Mouse (Mus musculus) kidney, embryonic 15.5 days (tissue): Measurements from ENCODE around the gene Hdac7. TPM values are rescaled to one million over a fixed set of nuclear protein-coding genes. Genes with fewer than 3 reads are reported as not detected.

Experiments used
- ATAC-seq: fragments of 200-750 bp; cut with Nextera tagmentation; replicated peaks from 2 replicates; pipeline ENCODE4 v1.8.0; 2017; ENCODE audit warnings: moderate TSS enrichment; ENCODE audit not compliant: low FRiP score
- H3K27ac ChIP-seq: fragments of 300-500 bp; sonication (generic); 2 replicates; pipeline ENCODE4 v1.5.1; 2015; ENCODE audit warnings: mild to moderate bottlenecking, inconsistent platforms
- H3K27me3 ChIP-seq: fragments of 300-500 bp; sonication (generic); 2 replicates; pipeline ENCODE4 v1.6.1; 2015; ENCODE audit warnings: inconsistent platforms
- H3K36me3 ChIP-seq: fragments of 300-500 bp; sonication (generic); 2 replicates; pipeline ENCODE4 v1.6.1; 2015; ENCODE audit warnings: inconsistent platforms
- H3K4me1 ChIP-seq: fragments of 300-500 bp; sonication (generic); 2 replicates; pipeline ENCODE4 v1.6.1; 2015; ENCODE audit warnings: inconsistent platforms
- H3K4me2 ChIP-seq: fragments of 300-500 bp; sonication (generic); 2 replicates; pipeline ENCODE4 v1.6.1; 2015; ENCODE audit warnings: moderate library complexity, mild to moderate bottlenecking, inconsistent platforms
- H3K4me3 ChIP-seq: fragments of 300-500 bp; sonication (generic); replicated peaks from 2 replicates; pipeline ENCODE4 v1.5.1; 2015; ENCODE audit warnings: mild to moderate bottlenecking, inconsistent platforms
- H3K9ac ChIP-seq: fragments of 300-500 bp; sonication (generic); 2 replicates; pipeline ENCODE4 v1.6.1; 2015; ENCODE audit warnings: mild to moderate bottlenecking, inconsistent platforms
- H3K9me3 ChIP-seq: fragments of 300-500 bp; sonication (generic); replicated peaks from 2 replicates; pipeline ENCODE4 v1.6.1; 2016; ENCODE audit warnings: inconsistent platforms
- WGBS: fragments of 180-500 bp; shearing (Covaris S2); methylation state at CpG from one replicate; pipeline ENCODE4 v1.1.7; 2015; ENCODE audit warnings: mixed read lengths; 5-methylcytosine and 5-hydroxymethylcytosine counted together
- polyA plus RNA-seq: library from polyadenylated mRNA; unstranded; fragments of >200 nt; fragmentation: Nextera tagmentation; extraction: Ambion mirVana; gene quantifications from 2 replicates; pipeline ENCODE4 v1.2.1, GENCODE M21; 2015

Hdac7 gene
- polyA plus RNA-seq, 1 experiment from 2014 or later = 35.2 TPM

DNA sequence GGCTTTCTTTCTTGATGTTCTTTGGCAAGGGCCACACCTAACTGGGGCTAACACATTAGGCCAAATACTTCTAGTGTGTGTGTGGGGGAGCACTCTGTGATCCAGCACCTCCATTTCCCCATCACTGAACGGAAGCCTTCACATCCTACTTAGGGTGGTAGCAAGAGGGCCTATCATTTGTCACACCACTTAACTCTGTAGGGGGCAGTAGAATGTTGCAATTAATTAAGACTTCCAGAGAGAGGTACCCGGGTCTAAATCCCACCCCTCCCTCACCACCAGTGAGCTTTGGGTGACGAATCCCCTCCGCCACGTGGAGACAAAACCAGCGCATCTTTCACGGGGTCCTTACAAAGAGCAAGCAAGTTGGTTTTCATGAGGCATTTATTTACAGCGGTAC lies 9.8 kb upstream of the Hdac7 start:
- WGBS = 48% methylated on average over 8 of the region's 8 CpGs
- H3K4me2 ChIP-seq = no peak overlapping the region
- no peaks in the 10 kb centered on the region for H3K27me3 ChIP-seq
- ATAC-seq = no peak
- no peak overlapping the region for H3K4me3 ChIP-seq
- H3K4me1 ChIP-seq = peaks cover 4% of the 10 kb centered on the region; the same call in 1 of the 2 replicates
- H3K36me3 ChIP-seq = no peaks in the 10 kb centered on the region
- H3K9me3 ChIP-seq = no peaks in the 10 kb centered on the region
- no peak overlapping the region for H3K9ac ChIP-seq
- H3K27ac ChIP-seq = no peak overlapping the region

DNA sequence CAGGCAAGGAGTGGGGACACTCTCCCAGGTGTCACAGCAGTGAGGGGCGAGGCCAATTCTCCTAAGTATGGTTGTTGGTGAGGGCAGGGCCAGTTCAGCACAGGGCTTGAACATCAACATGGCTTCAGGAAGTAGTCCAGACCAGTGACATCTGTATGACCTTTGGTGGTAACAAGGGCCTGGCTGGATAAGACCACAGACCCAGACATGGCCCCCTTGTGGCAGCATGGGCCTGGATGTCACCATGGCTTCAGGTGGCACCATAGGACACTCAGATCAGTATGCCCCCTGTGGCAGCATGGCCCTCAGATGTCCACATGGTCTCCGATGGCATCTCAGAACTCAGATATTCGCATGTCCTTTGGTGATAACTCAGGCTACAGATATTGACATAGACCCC lies 8.0 kb upstream of the Hdac7 start:
- 88% methylated on average over 3 of the region's 3 CpGs for WGBS
- Histone ChIP-seq H3K9me3 (no peaks in the 10 kb centered on the region), H3K4me1 (peaks cover 5% of the 10 kb centered on the region; the same call in 1 of the 2 replicates)

DNA sequence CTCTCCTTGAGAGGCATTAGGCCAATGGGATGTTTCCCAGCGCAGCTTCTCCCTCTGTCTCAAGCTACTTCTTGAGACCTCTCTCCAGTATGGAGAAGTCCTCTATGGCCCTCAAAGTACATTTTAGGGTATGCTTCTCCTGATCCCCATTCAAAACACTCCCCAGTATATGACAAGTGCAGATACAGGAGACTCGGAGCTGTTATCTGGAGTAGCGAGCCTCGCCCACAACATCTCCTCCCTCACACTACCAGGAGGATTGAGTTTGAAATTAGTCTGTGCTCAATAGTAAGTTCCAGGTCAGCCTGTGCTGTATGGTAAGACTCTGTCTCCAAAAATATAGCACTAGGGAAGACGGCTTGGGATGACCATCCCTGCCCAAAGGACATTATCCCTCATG lies 6.7 kb upstream of the Hdac7 start:
- Histone ChIP-seq H3K9ac (no peak overlapping the region), H3K4me1 (peaks cover 5% of the 10 kb centered on the region; the same call in 1 of the 2 replicates), H3K27ac (no peak overlapping the region), H3K9me3 (no peaks in the 10 kb centered on the region), H3K27me3 (no peaks in the 10 kb centered on the region), H3K4me3 (no peak overlapping the region), H3K36me3 (no peaks in the 10 kb centered on the region), H3K4me2 (no peak overlapping the region)
- ATAC-seq = no peak
- WGBS = 86% methylated on average over 5 of the region's 5 CpGs

More for the DNA sequence above, 8.0 kb upstream of the Hdac7 start:
- Histone ChIP-seq H3K9ac (no peak overlapping the region), H3K4me3 (no peak overlapping the region), H3K27ac (no peak overlapping the region), H3K36me3 (no peaks in the 10 kb centered on the region), H3K4me2 (no peak overlapping the region), H3K27me3 (no peaks in the 10 kb centered on the region)
- no peak for ATAC-seq

DNA sequence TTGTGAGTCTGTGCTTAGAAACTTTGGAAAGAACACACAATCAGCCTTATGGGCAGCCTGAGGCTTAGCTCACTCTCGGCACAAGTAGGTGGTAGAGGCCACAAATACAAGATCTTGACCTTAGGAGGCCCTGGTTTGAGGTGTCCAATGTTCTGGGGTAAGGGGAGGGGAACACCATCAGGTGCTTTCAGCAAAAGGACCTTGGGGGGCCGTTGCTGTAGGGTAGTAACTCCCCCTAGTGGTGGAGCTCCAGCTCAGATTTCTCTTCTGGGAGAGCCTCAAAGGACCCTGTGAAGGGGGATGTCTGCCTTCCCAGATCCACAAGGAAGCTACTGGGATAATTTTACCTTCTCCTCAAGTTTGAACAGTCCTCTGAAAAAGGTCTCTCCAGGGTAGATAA lies 6.1 kb upstream of the Hdac7 start:
- WGBS = 13% methylated on average over 2 of the region's 2 CpGs
- no peak for ATAC-seq
- H3K27me3 ChIP-seq = no peaks in the 10 kb centered on the region
- H3K9ac ChIP-seq = no peak overlapping the region
- no peaks in the 10 kb centered on the region for H3K36me3 ChIP-seq
- H3K4me1 ChIP-seq = peaks cover 5% of the 10 kb centered on the region; the same call in 1 of the 2 replicates
- H3K4me2 ChIP-seq = no peak overlapping the region
- H3K27ac ChIP-seq = no peak overlapping the region
- H3K4me3 ChIP-seq = no peak overlapping the region
- H3K9me3 ChIP-seq = no peaks in the 10 kb centered on the region

DNA sequence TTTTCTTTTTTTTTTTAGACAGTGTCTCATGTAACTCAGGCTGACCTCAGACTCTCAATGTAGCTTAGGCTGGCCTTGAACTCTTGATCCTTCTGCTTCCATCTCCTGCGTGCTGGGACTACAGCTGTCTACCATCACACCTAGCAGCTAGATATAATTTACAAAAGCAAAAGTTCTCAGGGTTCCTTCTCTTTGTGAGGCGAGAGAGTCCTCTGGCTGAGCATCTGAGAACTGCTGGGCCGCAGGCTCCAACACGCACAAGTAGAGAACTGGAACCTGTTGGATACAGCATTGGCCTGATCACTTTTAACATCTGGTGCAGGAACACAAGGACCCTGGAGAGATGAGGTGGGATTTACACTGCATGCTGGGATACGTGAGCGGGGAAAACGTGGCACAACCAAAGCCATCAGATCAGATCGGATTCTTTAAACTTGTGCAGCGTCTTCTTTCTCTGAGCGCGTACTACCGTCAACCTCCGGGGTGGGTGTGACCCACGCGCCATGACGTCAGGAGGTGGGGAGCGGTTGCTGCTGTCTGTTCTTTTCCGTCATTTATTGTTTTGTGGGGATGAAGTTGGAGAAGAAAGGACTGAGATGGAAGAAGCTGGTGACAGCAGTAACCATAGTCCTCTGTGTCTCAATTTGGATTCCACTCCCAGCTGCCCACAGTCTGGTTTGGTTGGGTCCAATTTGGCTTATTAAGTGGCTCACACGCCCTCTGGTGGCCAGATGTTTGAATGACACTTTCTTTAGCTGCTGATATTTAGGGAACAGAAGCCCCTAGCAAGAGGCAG lies 5.0 kb upstream of the Hdac7 start:
- H3K36me3 ChIP-seq = no peaks in the 10 kb centered on the region
- no peaks in the 10 kb centered on the region for H3K9me3 ChIP-seq
- H3K4me1 ChIP-seq = peaks cover 8% of the 10 kb centered on the region; the same call in 1 of the 2 replicates
- peak overlapping the region; percentile 80 for H3K4me2 ChIP-seq
- WGBS = 4% methylated on average over 19 of the region's 19 CpGs
- peak overlapping the region; percentile 30 for H3K9ac ChIP-seq
- H3K27ac ChIP-seq = peak overlapping the region; percentile 47; the same call in 1 of the 2 replicates
- peak overlapping the region; percentile 40 for H3K4me3 ChIP-seq
- no peaks in the 10 kb centered on the region for H3K27me3 ChIP-seq
- ATAC-seq = peak; percentile 61

DNA sequence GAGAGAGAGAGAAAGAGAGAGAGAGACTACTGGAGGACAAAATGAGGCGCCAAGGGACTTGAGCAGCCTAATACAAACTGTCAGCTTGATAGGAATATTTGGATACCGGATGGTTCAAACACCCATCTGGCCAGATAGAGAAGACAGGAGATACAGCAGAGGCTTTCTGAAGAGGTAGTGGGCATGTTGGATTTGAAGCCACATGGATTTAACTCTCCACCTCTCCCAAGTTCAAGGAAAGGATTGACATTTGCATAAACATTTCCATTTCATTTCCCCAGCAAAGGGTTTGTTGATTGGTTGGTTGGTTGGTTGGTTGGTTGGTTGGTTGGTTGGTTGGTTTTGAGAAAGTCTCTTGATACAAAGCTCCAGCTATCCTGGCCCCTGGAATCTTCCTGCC lies 3.6 kb upstream of the Hdac7 start:
- WGBS = 91% methylated on average over 2 of the region's 2 CpGs

DNA sequence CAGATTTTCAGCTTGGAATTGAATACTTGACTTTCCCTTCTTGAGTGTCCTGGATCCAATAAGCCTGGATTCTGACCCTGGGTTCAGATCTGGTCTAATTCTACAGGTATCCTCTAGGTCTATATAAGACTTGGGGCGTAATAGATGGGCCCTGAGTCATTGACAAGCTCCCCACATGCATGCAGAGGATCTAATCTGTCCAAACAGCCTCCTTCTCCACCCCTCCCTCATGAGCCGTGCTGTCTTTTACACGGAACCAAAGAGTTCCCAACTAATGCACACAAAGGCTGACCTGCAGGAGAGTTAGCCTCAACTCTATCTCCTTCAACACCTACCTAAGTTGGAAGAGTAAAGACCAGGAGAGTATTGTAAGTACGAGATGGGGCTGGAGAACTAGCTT lies 3.0 kb upstream of the Hdac7 start:
- Histone ChIP-seq H3K36me3 (no peaks in the 10 kb centered on the region), H3K9ac (no peak overlapping the region), H3K4me2 (no peak overlapping the region), H3K27ac (no peak overlapping the region), H3K4me3 (no peak overlapping the region), H3K27me3 (no peaks in the 10 kb centered on the region), H3K4me1 (peaks cover 21% of the 10 kb centered on the region), H3K9me3 (no peaks in the 10 kb centered on the region)
- no peak for ATAC-seq
- WGBS = 87% methylated on average over 4 of the region's 4 CpGs

More for the DNA sequence above, 3.6 kb upstream of the Hdac7 start:
- Histone ChIP-seq H3K27ac (no peak overlapping the region), H3K27me3 (no peaks in the 10 kb centered on the region), H3K4me2 (no peak overlapping the region), H3K36me3 (no peaks in the 10 kb centered on the region), H3K9ac (no peak overlapping the region), H3K4me3 (no peak overlapping the region), H3K4me1 (peaks cover 20% of the 10 kb centered on the region), H3K9me3 (no peaks in the 10 kb centered on the region)
- no peak for ATAC-seq

DNA sequence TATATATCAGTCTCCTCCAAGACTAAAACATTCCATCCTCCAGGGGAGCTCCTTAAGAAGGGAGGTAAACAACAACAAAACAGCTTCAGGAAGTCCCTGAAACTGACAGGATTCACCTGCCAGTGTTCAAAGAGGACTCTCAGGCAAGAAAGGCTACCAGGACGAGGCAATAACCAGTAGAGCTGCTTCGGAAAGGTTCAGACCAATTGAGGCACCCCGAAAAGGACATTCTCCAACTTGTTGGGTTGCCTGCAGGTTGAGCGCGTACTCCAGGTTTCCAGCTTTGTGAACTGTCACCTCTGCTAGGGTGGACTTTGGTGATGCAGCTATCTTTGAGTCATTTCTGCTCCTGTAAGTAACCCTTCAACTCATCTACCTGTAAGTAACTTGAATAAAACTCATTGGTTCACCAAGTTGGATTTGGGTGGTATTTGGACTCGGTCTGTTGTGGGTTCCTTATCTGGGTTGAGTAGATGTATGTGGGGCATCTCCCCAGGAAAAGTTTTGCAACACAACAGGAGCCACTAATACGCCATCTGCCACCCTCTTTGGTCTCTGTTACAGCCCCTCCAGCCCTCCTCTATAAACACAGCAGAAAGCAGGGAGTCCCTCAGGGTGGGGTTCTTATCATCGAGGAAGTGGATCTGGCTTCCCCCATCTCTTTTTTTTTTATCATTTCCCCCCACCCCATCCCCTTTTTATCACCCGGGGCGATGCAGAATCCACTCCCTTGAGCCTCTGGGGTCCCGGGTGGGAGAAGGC lies 2.0 kb upstream of the Hdac7 start:
- Histone ChIP-seq H3K4me1 (peaks cover 21% of the 10 kb centered on the region), H3K4me3 (no peak overlapping the region), H3K9me3 (no peaks in the 10 kb centered on the region), H3K27ac (no peak overlapping the region), H3K4me2 (no peak overlapping the region), H3K36me3 (no peaks in the 10 kb centered on the region), H3K9ac (no peak overlapping the region), H3K27me3 (no peaks in the 10 kb centered on the region)
- ATAC-seq = no peak
- 91% methylated on average over 11 of the region's 11 CpGs for WGBS

DNA sequence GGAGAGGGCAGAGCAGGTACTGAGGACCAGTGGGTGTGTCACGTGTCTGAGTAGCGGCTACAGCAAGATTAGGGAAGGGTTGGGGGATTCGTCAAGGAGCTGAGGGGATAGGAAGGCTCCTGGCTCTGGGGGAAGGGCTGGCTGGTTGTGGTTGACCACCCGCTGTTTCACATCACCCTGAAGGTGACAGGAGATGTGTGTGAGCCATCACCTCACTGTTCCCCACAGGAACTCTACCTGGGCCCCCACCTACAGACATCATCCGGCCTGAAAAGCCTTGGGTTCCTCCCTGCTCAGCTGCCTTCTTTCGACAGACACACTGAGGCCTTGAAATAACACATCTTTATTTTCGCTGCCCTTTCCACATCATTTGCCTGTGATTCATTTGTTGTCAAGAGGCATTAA lies 1.1 kb downstream of the Hdac7 start:
- no peaks in the 10 kb centered on the region for H3K36me3 ChIP-seq
- no peak overlapping the region for H3K27ac ChIP-seq
- no peak overlapping the region for H3K9ac ChIP-seq
- no peak for ATAC-seq
- no peaks in the 10 kb centered on the region for H3K9me3 ChIP-seq
- no peak overlapping the region for H3K4me2 ChIP-seq
- H3K4me3 ChIP-seq = no peak overlapping the region
- WGBS = 42% methylated on average over 7 of the region's 7 CpGs
- H3K4me1 ChIP-seq = peaks cover 42% of the 10 kb centered on the region
- H3K27me3 ChIP-seq = no peaks in the 10 kb centered on the region

DNA sequence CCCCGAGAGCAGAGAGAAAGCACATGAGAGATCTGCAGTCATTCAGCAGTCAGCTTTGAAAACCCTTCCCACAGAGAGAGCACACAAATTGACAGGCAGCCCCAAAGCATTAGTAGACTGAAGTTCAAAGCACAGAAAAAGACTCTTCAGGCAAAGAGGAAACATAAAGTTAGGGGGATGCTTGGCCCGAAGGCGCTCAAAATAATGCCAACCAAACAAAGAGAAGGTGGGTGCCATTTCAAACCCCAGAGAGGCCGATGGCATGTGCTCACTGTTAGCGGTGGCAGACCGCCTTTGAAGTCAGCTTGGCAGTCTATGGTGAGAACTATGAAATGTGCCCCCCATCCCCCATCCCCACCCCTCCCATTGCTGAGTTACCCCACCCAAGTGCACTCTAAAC lies 2.2 kb downstream of the Hdac7 start:
- ATAC-seq = no peak
- Histone ChIP-seq H3K27me3 (no peaks in the 10 kb centered on the region), H3K4me2 (no peak overlapping the region), H3K9ac (no peak overlapping the region), H3K27ac (no peak overlapping the region), H3K4me1 (peaks cover 54% of the 10 kb centered on the region), H3K9me3 (no peaks in the 10 kb centered on the region), H3K4me3 (no peak overlapping the region), H3K36me3 (no peaks in the 10 kb centered on the region)
- 89% methylated on average over 6 of the region's 6 CpGs for WGBS

DNA sequence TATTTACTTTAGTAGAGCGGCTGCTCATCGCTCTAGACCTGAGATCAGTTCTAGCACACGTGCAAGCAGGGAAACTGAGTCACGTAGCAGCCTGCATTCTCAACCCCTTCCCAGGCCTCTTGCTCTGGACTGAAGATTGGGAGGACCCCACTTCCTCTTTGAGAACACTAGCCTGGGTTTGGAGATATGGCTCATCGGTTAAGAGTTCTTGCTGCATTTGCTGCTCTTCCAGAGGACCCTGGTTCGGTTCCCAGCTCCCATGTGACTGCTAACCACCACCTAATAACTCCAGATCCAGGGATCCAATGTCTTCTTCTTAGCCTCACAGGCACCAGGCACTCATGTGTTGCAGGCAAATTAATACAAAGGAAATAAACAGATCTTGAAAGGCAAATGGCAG lies 2.9 kb downstream of the Hdac7 start:
- H3K9ac ChIP-seq = no peak overlapping the region
- H3K4me1 ChIP-seq = peaks cover 61% of the 10 kb centered on the region
- no peaks in the 10 kb centered on the region for H3K9me3 ChIP-seq
- no peaks in the 10 kb centered on the region for H3K36me3 ChIP-seq
- no peak overlapping the region for H3K4me3 ChIP-seq
- WGBS = 94% methylated on average over 6 of the region's 6 CpGs
- no peaks in the 10 kb centered on the region for H3K27me3 ChIP-seq
- no peak overlapping the region for H3K4me2 ChIP-seq
- H3K27ac ChIP-seq = no peak overlapping the region
- ATAC-seq = no peak

DNA sequence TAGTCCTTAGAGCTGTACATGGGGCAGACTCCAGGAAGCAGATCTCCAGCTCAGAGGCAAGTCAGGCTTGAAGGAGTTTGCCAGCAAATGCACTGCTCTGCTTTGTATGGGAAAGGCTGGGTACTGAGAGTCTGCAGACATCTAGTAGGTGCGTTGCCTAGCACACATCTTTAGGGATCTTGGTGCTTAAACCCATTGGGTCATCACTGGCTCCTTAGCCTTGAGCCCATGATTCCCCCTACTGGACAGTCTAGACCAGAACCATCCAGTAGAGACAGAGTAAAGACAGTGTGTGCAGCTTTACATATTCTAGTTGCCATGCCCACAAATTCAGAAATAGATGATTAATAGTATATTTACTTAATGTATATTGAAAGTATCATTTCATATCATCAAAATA lies 3.5 kb downstream of the Hdac7 start:
- Histone ChIP-seq H3K4me1 (peaks cover 66% of the 10 kb centered on the region), H3K4me3 (no peak overlapping the region), H3K4me2 (no peak overlapping the region), H3K9ac (no peak overlapping the region), H3K27me3 (no peaks in the 10 kb centered on the region), H3K36me3 (no peaks in the 10 kb centered on the region), H3K9me3 (no peaks in the 10 kb centered on the region), H3K27ac (peak overlapping the region; percentile 79)
- WGBS = 89% methylated on average over 1 of the region's 1 CpGs
- no peak for ATAC-seq
